In the genomic region with DNA sequence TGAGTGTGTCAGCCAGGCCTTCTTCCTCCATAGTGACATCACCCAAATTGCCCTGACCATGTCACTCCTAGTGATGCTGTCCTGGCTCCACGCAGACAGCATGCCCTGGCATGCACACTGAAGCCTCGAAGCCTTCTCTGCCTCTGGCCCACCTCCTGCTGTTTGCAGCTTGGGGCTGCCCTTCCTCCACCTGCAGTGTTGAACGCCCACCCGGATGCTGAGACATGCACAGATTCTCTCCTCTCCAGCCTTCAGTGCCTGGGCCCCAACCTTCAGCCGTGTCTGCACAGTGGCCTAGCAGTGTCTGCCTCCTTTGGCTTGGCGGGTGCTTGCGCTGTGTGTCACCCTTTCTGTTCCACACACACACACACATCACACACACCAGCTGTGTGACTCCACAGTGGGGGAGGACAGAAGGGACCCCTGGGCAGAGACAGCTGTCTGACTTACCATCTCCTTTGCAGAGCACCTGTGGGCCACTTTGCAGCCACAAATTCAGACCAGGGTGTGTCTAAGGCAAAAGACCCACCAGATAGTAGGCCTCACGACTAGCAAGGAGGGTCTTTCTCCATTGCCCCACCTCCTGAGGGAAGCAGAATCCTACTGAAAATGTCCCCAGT, we compare ENCODE assay signal across 8 mouse cellular contexts. TPM values are rescaled to one million over a fixed set of nuclear protein-coding genes. Genes with fewer than 3 reads are reported as not detected.
DNase-seq lines count a peak whose midpoint lies in the region; ATAC-seq and TF ChIP-seq lines count a peak whose summit lies in the region.

No protein-coding gene starts in this region.

- WGBS in heart, embryonic 16.5 days, result 72% methylated on average over 8 of the region's 8 CpGs
- WGBS in heart, embryonic 11.5 days (ENCODE audit: insufficient replicate concordance), result 71% methylated on average over 8 of the region's 8 CpGs
- WGBS in forebrain, embryonic 15.5 days, result 64% methylated on average over 8 of the region's 8 CpGs
- 71% methylated on average over 8 of the region's 8 CpGs for WGBS in midbrain, embryonic 16.5 days

- no peak overlapping the region for H3K4me3 ChIP-seq in heart, embryonic 16.5 days (ENCODE audit: low read length)
- H3K4me3 ChIP-seq in heart, embryonic 11.5 days (ENCODE audit: low read depth, low read length), result no peak overlapping the region
- H3K4me3 ChIP-seq in E14TG2a.4 (replicated peaks; ENCODE audit: low read length), result peak overlapping the region; percentile 43
- no peak overlapping the region for H3K4me3 ChIP-seq in forebrain, embryonic 15.5 days
- H3K4me3 ChIP-seq in midbrain, embryonic 16.5 days (ENCODE audit: low read depth, low read length), result no peak overlapping the region

- H3K36me3 ChIP-seq in heart, embryonic 16.5 days (ENCODE audit: control insufficient read depth, insufficient read depth), result peaks cover 6% of the 10 kb centered on the region
- no peaks in the 10 kb centered on the region for H3K36me3 ChIP-seq in heart, embryonic 11.5 days (ENCODE audit: control insufficient read depth, insufficient read depth, low read length)
- H3K36me3 ChIP-seq in E14TG2a.4 (ENCODE audit: insufficient read depth, low read length), result peaks cover 13% of the 10 kb centered on the region
- no peaks in the 10 kb centered on the region for H3K36me3 ChIP-seq in forebrain, embryonic 15.5 days
- no peaks in the 10 kb centered on the region for H3K36me3 ChIP-seq in midbrain, embryonic 16.5 days (ENCODE audit: control insufficient read depth, insufficient read depth, low read length)

- DNase-seq in cerebellum, postnatal 14 days, result no peak
- DNase-seq in adrenal gland, adult 8-10 months, result no peak
- DNase-seq in kidney, adult 18-20 months, result no peak

- H3K4me2 ChIP-seq in heart, embryonic 16.5 days (ENCODE audit: low read depth, low read length), result no peak overlapping the region
- no peak overlapping the region; the same call in 1 of the 2 replicates for H3K4me2 ChIP-seq in heart, embryonic 11.5 days
- H3K4me2 ChIP-seq in forebrain, embryonic 15.5 days (replicated peaks), result no peak overlapping the region
- no peak overlapping the region for H3K4me2 ChIP-seq in midbrain, embryonic 16.5 days (ENCODE audit: low read length)

- no peak overlapping the region; the same call in 1 of the 2 replicates for H3K9ac ChIP-seq in heart, embryonic 16.5 days (ENCODE audit: low read length)
- H3K9ac ChIP-seq in heart, embryonic 11.5 days (ENCODE audit: low read depth, low read length), result no peak overlapping the region
- H3K9ac ChIP-seq in forebrain, embryonic 15.5 days (replicated peaks), result no peak overlapping the region
- 0 out of 2 replicates have a peak overlapping the region, but pooled peaks have one; percentile 8 for H3K9ac ChIP-seq in midbrain, embryonic 16.5 days (ENCODE audit: low read depth, low read length)

- no peaks in the 10 kb centered on the region for H3K9me3 ChIP-seq in heart, embryonic 16.5 days (replicated peaks; ENCODE audit: control insufficient read depth, low read length)
- no peaks in the 10 kb centered on the region for H3K9me3 ChIP-seq in heart, embryonic 11.5 days (replicated peaks; ENCODE audit: control insufficient read depth, low read length)
- H3K9me3 ChIP-seq in E14TG2a.4 (ENCODE audit: low read length), result no peaks in the 10 kb centered on the region
- H3K9me3 ChIP-seq in forebrain, embryonic 15.5 days, result no peaks in the 10 kb centered on the region
- no peaks in the 10 kb centered on the region for H3K9me3 ChIP-seq in midbrain, embryonic 16.5 days (replicated peaks; ENCODE audit: control insufficient read depth, low read length, poor library complexity, severe bottlenecking)

- H3K27me3 ChIP-seq in heart, embryonic 16.5 days (ENCODE audit: control insufficient read depth, insufficient read depth, low read length), result no peaks in the 10 kb centered on the region
- H3K27me3 ChIP-seq in heart, embryonic 11.5 days (ENCODE audit: control insufficient read depth, insufficient read depth, low read length), result no peaks in the 10 kb centered on the region
- peaks cover 5% of the 10 kb centered on the region; the same call in 1 of the 2 replicates for H3K27me3 ChIP-seq in E14TG2a.4 (ENCODE audit: insufficient read depth, low read length)
- H3K27me3 ChIP-seq in forebrain, embryonic 15.5 days, result no peaks in the 10 kb centered on the region
- H3K27me3 ChIP-seq in midbrain, embryonic 16.5 days (ENCODE audit: control insufficient read depth, insufficient read depth, low read depth, low read length), result no peaks in the 10 kb centered on the region

- peaks cover 56% of the 10 kb centered on the region for H3K4me1 ChIP-seq in heart, embryonic 16.5 days (ENCODE audit: control insufficient read depth, insufficient read depth, low read length)
- H3K4me1 ChIP-seq in heart, embryonic 11.5 days (ENCODE audit: control insufficient read depth, insufficient read depth, low read length), result peaks cover 46% of the 10 kb centered on the region
- H3K4me1 ChIP-seq in E14TG2a.4 (replicated peaks; ENCODE audit: low read depth, low read length), result peaks cover 80% of the 10 kb centered on the region
- peaks cover 56% of the 10 kb centered on the region for H3K4me1 ChIP-seq in forebrain, embryonic 15.5 days
- peaks cover 44% of the 10 kb centered on the region for H3K4me1 ChIP-seq in midbrain, embryonic 16.5 days (ENCODE audit: control insufficient read depth, insufficient read depth, low read length)

- H3K27ac ChIP-seq in heart, embryonic 16.5 days (ENCODE audit: low read length), result 0 out of 2 replicates have a peak overlapping the region, but pooled peaks have one; percentile 5
- no peak overlapping the region for H3K27ac ChIP-seq in heart, embryonic 11.5 days (ENCODE audit: low read depth, low read length)
- H3K27ac ChIP-seq in forebrain, embryonic 15.5 days (replicated peaks), result 0 out of 2 replicates have a peak overlapping the region, but pooled peaks have one; percentile 0
- H3K27ac ChIP-seq in midbrain, embryonic 16.5 days (ENCODE audit: low read length), result no peak overlapping the region; the same call in 1 of the 2 replicates

- TF ChIP-seq CTCF in E14TG2a.4 (conservative IDR thresholded peaks at IDR 0.05; ENCODE audit: low read length), result no peak

- no peak for ATAC-seq in heart, embryonic 16.5 days (replicated peaks; ENCODE audit: extremely low read depth, insufficient read depth, low FRiP score)
- no peak for ATAC-seq in heart, embryonic 11.5 days (replicated peaks; ENCODE audit: insufficient number of reproducible peaks, low FRiP score, low TSS enrichment)
- ATAC-seq in forebrain, embryonic 15.5 days (replicated peaks), result no peak
- no peak for ATAC-seq in midbrain, embryonic 16.5 days

RNA-seq across cellular contexts. Expression of gene Dnajb12, which starts 22.7 kb away (rescaled TPM):
- polyA plus RNA-seq in heart, embryonic 16.5 days (2015; fragmentation: Nextera tagmentation; extraction: Ambion mirVana), result 22.1 and 26.3 TPM in 2 replicates
- polyA plus RNA-seq in heart, embryonic 11.5 days (2014; fragmentation: Nextera tagmentation; extraction: Ambion mirVana), result 30.3 and 31.3 TPM in 2 replicates
- 16.9 and 17.5 TPM in 2 replicates for polyA plus RNA-seq in forebrain, embryonic 15.5 days (2015; fragmentation: Nextera tagmentation; extraction: Ambion mirVana)
- 18.5 and 19.1 TPM in 2 replicates for polyA plus RNA-seq in midbrain, embryonic 16.5 days (2015; fragmentation: Nextera tagmentation; extraction: Ambion mirVana)
- total RNA-seq in adrenal gland, adult 8-10 months (2022), result 10 to 100 TPM; 59.3 to 67.0 (median 62.9) TPM

RNA-seq across cellular contexts. Expression of gene Ddit4, which starts 49.5 kb away (rescaled TPM):
- polyA plus RNA-seq in heart, embryonic 16.5 days (2015; fragmentation: Nextera tagmentation; extraction: Ambion mirVana), result 29.0 and 31.9 TPM in 2 replicates
- 1.9 and 3.4 TPM in 2 replicates for polyA plus RNA-seq in heart, embryonic 11.5 days (2014; fragmentation: Nextera tagmentation; extraction: Ambion mirVana)
- 90.0 and 92.5 TPM in 2 replicates for polyA plus RNA-seq in forebrain, embryonic 15.5 days (2015; fragmentation: Nextera tagmentation; extraction: Ambion mirVana)
- 52.7 and 66.3 TPM in 2 replicates for polyA plus RNA-seq in midbrain, embryonic 16.5 days (2015; fragmentation: Nextera tagmentation; extraction: Ambion mirVana)
- total RNA-seq in adrenal gland, adult 8-10 months (2022), result 10 to 100 TPM; 27.9 to 91.5 (median 34.7) TPM

Comparison
In these comparisons a context has a peak if more than half of its experiments do, and no peak if none do; other contexts are left out.
1. H3K27ac ChIP-seq: peak in heart, embryonic 16.5 days (single experiment) and forebrain, embryonic 15.5 days (single experiment); none in heart, embryonic 11.5 days (single experiment) and midbrain, embryonic 16.5 days (single experiment).